Mouse (Mus musculus) WW6 (cell line): Measurements from ENCODE around the gene Hcn1.

Experiments used
- DNase-seq: peaks from one replicate; pipeline ENCODE4 v3.0.0-alpha.2; 2013; ENCODE audit warnings: low read depth, low spot score

Hcn1 gene

DNA sequence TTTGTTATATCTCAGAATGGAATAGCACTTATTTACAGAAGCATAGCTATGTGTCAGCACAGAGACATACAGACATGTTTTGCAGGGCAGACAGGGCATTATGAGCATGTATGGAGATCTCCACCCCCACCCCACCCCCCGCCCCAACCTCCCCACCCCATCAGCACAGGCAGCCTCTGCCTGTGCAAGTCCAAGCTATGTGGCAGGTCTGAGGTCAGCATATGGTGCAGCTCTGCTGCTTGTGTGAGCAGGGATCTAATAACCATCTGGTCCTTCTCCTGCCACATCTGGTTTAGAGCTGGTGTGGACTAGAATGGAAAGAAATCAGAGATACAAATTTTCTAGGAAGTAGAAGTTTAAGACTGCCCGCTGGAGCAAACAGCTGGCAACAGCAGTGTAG, 424.4 kb downstream of the Hcn1 start:
- no peak for DNase-seq

DNA sequence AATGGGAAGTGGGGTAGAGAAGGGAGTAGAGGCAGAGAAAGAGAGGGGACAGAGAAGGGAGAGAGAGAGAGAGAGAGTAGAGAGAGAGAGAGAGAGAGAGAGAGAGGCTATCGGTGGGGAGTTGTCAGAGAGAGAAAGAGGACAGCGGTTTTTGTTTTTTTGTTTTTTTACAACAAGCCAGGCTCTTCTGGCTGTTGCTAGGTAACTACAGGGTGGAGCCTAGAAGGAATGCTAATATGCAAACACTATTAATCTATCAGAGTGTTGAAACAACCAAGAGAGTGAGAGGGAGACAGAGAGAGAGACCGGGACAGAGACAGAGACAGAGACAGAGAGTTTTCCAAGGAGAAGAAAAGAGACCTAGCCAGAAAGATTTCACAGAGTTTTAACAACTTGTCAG, 425.7 kb downstream of the Hcn1 start:
- no peak for DNase-seq

DNA sequence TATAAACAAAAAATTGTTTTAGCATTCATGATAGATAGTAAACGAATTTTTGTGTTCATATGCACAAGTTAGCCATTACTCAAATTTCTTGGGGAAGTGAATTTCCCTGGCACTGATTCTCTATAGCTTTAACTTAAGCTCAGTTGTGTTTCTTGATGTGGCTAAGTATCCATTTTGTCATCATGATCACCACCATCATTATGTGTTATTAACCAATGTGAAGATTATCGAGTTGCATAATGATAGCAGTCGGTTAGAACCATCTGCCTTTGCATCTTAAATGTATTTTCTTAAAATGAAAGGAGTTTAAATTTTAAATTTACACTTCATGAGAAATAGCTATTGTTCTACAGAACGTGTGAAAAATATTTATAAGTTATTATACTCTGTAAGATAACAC, 426.5 kb downstream of the Hcn1 start:
- no peak for DNase-seq

DNA sequence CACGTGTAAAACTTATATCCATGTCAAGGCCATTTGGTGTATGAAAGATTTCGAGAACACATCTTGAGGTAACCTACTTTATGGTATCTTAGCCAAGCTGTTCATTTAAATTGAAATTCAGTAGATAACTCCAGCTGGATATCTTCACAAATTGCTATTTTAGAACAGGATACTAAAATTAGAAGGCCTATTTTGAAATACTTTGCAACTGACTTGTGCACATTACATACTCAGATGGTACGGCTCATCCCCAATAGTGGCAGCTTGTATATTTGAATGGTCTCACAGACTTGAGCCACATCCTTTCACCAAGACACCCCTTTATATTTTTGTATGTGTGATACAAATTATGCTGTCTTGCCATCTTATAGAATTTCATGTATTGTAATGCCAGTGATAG, 427.5 kb downstream of the Hcn1 start:
- DNase-seq, result no peak

DNA sequence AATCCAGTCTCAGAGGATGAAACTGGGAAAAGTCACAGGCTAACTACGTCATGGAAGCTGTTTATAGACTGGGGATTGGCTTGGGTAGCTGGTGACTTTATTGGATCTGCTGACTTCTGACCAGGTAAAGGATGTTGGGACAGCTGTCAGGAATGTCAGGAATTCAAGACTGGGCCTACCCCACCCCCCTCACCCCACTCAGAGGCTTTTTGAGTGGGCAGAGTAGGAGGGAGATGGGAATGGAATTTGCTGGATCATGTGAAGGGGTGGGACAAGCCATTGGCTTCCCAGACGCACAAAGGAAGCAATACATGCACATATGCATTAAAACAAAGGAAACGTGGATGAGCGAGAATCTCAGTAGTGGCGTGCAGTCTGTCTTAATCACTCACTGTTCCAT, 433.5 kb downstream of the Hcn1 start:
- DNase-seq, result no peak
